Mouse (Mus musculus): ENCODE data around the gene Dclk1. TPM values are rescaled to one million over a fixed set of nuclear protein-coding genes. Genes with fewer than 3 reads are reported as not detected.

The Dclk1 gene
- polyA plus RNA-seq, 1 experiment: not detected

GRCm38 (mm10) chr3:55272536-55272935 lies 30.4 kb downstream of the Dclk1 start:
- Histone ChIP-seq H3K4me3 (replicated peaks) (no peak overlapping the region), H3K27me3 (ENCODE audit: control insufficient read depth) (no peaks in the 10 kb centered on the region), H3K9me3 (ENCODE audit: control insufficient read depth, low read length) (no peaks in the 10 kb centered on the region), H3K4me1 (ENCODE audit: control insufficient read depth) (no peaks in the 10 kb centered on the region), H3K36me3 (ENCODE audit: control insufficient read depth) (no peaks in the 10 kb centered on the region)
- TF ChIP-seq TAL1 (IDR thresholded peaks at IDR 0.05; ENCODE audit: low read length): no peak
- TF ChIP-seq GATA1 (IDR thresholded peaks at IDR 0.05; ENCODE audit: low read length): no peak

- TF ChIP-seq TAL1 (IDR thresholded peaks at IDR 0.05; ENCODE audit: low read length) (no peak), GATA1 (IDR thresholded peaks at IDR 0.05; ENCODE audit: low read length) (no peak)
- Histone ChIP-seq H3K9me3 (ENCODE audit: control insufficient read depth, low read length) (0 out of 2 replicates have a peak, but pooled peaks cover 2% of the 10 kb centered on the region), H3K4me1 (ENCODE audit: control insufficient read depth) (no peaks in the 10 kb centered on the region), H3K27me3 (ENCODE audit: control insufficient read depth) (no peaks in the 10 kb centered on the region), H3K4me3 (replicated peaks) (no peak overlapping the region), H3K36me3 (ENCODE audit: control insufficient read depth) (no peaks in the 10 kb centered on the region)
Measured at GRCm38 (mm10) chr3:55276446-55276845, 34.3 kb downstream of the Dclk1 start.

- Histone ChIP-seq H3K4me3 (replicated peaks) (no peak overlapping the region), H3K4me1 (ENCODE audit: control insufficient read depth) (no peaks in the 10 kb centered on the region), H3K36me3 (ENCODE audit: control insufficient read depth) (no peaks in the 10 kb centered on the region), H3K9me3 (ENCODE audit: control insufficient read depth, low read length) (0 out of 2 replicates have a peak, but pooled peaks cover 2% of the 10 kb centered on the region), H3K27me3 (ENCODE audit: control insufficient read depth) (no peaks in the 10 kb centered on the region)
- TF ChIP-seq GATA1 (IDR thresholded peaks at IDR 0.05; ENCODE audit: low read length) (no peak), TAL1 (IDR thresholded peaks at IDR 0.05; ENCODE audit: low read length) (no peak)
Measured at GRCm38 (mm10) chr3:55276851-55277250, 34.7 kb downstream of the Dclk1 start.

GRCm38 (mm10) chr3:55277829-55278228 lies 35.7 kb downstream of the Dclk1 start:
- Histone ChIP-seq H3K4me3 (replicated peaks) (no peak overlapping the region), H3K27me3 (ENCODE audit: control insufficient read depth) (no peaks in the 10 kb centered on the region), H3K4me1 (ENCODE audit: control insufficient read depth) (no peaks in the 10 kb centered on the region), H3K36me3 (ENCODE audit: control insufficient read depth) (no peaks in the 10 kb centered on the region), H3K9me3 (ENCODE audit: control insufficient read depth, low read length) (0 out of 2 replicates have a peak, but pooled peaks cover 2% of the 10 kb centered on the region)
- no peak for TF ChIP-seq TAL1 (IDR thresholded peaks at IDR 0.05; ENCODE audit: low read length)
- TF ChIP-seq GATA1 (IDR thresholded peaks at IDR 0.05; ENCODE audit: low read length): no peak

GRCm38 (mm10) chr3:55279923-55280322 lies 37.8 kb downstream of the Dclk1 start:
- Histone ChIP-seq H3K36me3 (ENCODE audit: control insufficient read depth) (no peaks in the 10 kb centered on the region), H3K27me3 (ENCODE audit: control insufficient read depth) (no peaks in the 10 kb centered on the region), H3K9me3 (ENCODE audit: control insufficient read depth, low read length) (0 out of 2 replicates have a peak, but pooled peaks cover 2% of the 10 kb centered on the region), H3K4me3 (replicated peaks) (no peak overlapping the region), H3K4me1 (ENCODE audit: control insufficient read depth) (no peaks in the 10 kb centered on the region)
- TF ChIP-seq GATA1 (IDR thresholded peaks at IDR 0.05; ENCODE audit: low read length) (no peak), TAL1 (IDR thresholded peaks at IDR 0.05; ENCODE audit: low read length) (no peak)

- no peaks in the 10 kb centered on the region for H3K27me3 ChIP-seq (ENCODE audit: control insufficient read depth)
- no peak for TF ChIP-seq GATA1 (IDR thresholded peaks at IDR 0.05; ENCODE audit: low read length)
- TF ChIP-seq TAL1 (IDR thresholded peaks at IDR 0.05; ENCODE audit: low read length): no peak
- no peaks in the 10 kb centered on the region for H3K36me3 ChIP-seq (ENCODE audit: control insufficient read depth)
- H3K9me3 ChIP-seq (ENCODE audit: control insufficient read depth, low read length): 0 out of 2 replicates have a peak, but pooled peaks cover 2% of the 10 kb centered on the region
- no peak overlapping the region for H3K4me3 ChIP-seq (replicated peaks)
- no peaks in the 10 kb centered on the region for H3K4me1 ChIP-seq (ENCODE audit: control insufficient read depth)
Measured at GRCm38 (mm10) chr3:55280471-55280870, 38.3 kb downstream of the Dclk1 start.

GRCm38 (mm10) chr3:55284215-55284614 lies 42.1 kb downstream of the Dclk1 start:
- H3K36me3 ChIP-seq (ENCODE audit: control insufficient read depth): no peaks in the 10 kb centered on the region
- no peaks in the 10 kb centered on the region for H3K27me3 ChIP-seq (ENCODE audit: control insufficient read depth)
- TF ChIP-seq TAL1 (IDR thresholded peaks at IDR 0.05; ENCODE audit: low read length) (no peak), GATA1 (IDR thresholded peaks at IDR 0.05; ENCODE audit: low read length) (no peak)
- no peak overlapping the region for H3K4me3 ChIP-seq (replicated peaks)
- no peaks in the 10 kb centered on the region for H3K9me3 ChIP-seq (ENCODE audit: control insufficient read depth, low read length)
- H3K4me1 ChIP-seq (ENCODE audit: control insufficient read depth): no peaks in the 10 kb centered on the region

- Histone ChIP-seq H3K9me3 (ENCODE audit: control insufficient read depth, low read length) (peaks cover 5% of the 10 kb centered on the region), H3K4me1 (ENCODE audit: control insufficient read depth) (no peaks in the 10 kb centered on the region), H3K27me3 (ENCODE audit: control insufficient read depth) (no peaks in the 10 kb centered on the region), H3K4me3 (replicated peaks) (no peak overlapping the region), H3K36me3 (ENCODE audit: control insufficient read depth) (no peaks in the 10 kb centered on the region)
- TF ChIP-seq TAL1 (IDR thresholded peaks at IDR 0.05; ENCODE audit: low read length): no peak
- no peak for TF ChIP-seq GATA1 (IDR thresholded peaks at IDR 0.05; ENCODE audit: low read length)
Measured at GRCm38 (mm10) chr3:55288726-55289125, 46.6 kb downstream of the Dclk1 start.

GRCm38 (mm10) chr3:55291964-55292363 lies 49.8 kb downstream of the Dclk1 start:
- peaks cover 5% of the 10 kb centered on the region for H3K9me3 ChIP-seq (ENCODE audit: control insufficient read depth, low read length)
- no peaks in the 10 kb centered on the region for H3K4me1 ChIP-seq (ENCODE audit: control insufficient read depth)
- TF ChIP-seq TAL1 (IDR thresholded peaks at IDR 0.05; ENCODE audit: low read length) (no peak), GATA1 (IDR thresholded peaks at IDR 0.05; ENCODE audit: low read length) (no peak)
- H3K36me3 ChIP-seq (ENCODE audit: control insufficient read depth): no peaks in the 10 kb centered on the region
- H3K4me3 ChIP-seq (replicated peaks): no peak overlapping the region
- H3K27me3 ChIP-seq (ENCODE audit: control insufficient read depth): no peaks in the 10 kb centered on the region

Measured in erythroblast, embryonic 14.5 days (primary cell).